Mouse (Mus musculus) left cerebral cortex, postnatal 10 days (tissue): ENCODE data around the gene Ajuba. TPM values are rescaled to one million over a fixed set of nuclear protein-coding genes. Genes with fewer than 3 reads are reported as not detected.
A peak's percentile ranks its signal among the peaks of the same experiment; 100 is the strongest.

Experiments used
- DNase-seq, 2 experiments: peaks; one replicate each; pipeline ENCODE4 v3.0.0; 2021 to 2022; ENCODE audit warnings: low spot score in 2 of 2, mixed read lengths in 1 of 2; ENCODE audit errors: extremely low spot score in 1 of 2
- intact Hi-C: fragments of 180-260 bp; cut with DNase I; formaldehyde crosslinking; loops from one replicate; pipeline ENCODE4 v1.15.1; 2025
- total RNA-seq, 2 experiments: library from RNA; stranded (reverse); gene quantifications; 2 replicates each; pipeline ENCODE4 v1.2.3; 2021

The Ajuba gene
- total RNA-seq, 2 experiments from 2014 or later, result 3.2 to 3.7 TPM

DNA sequence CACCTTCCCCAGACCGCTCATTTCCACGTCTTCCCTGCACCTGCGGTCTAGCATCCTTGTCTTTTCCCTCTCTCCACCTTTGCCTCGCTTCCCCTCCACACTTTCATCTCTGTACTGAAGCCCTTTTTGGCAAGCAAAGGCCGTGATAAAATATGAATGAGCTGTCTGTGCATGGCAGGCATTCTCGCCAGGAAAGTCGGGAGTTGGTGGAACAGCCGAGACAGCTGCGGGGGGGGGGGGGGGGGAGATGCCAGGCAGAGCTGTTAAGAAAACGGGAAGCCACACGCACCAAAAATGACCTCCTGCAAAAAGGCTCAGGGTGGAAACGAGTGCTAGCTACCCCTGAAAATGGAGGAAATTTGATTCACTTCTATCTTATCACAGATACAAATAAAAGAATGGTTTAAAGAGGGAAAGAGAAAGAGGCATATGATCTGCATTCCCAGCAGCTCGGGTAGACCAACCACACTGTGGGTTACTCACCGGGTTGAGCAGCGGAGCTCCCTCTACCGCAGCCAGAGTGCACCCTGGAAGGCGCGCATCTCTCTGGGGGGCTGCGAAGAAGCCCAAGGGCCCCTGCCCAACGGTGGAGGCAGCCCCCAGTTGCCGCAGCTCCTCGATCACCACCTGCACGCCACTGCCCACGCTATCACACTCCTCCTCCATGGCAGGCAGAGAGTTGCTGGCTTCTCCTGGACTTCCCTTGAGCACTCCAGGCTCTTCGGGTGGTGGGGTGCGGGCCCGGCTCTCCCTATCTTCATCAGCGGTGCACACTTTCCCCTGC, 17.5 kb upstream of the Ajuba start:
- intact Hi-C loops, result no loop called here
- no peak for DNase-seq

GRCm38 (mm10) chr14:54594055-54594454, 16.7 kb upstream of the Ajuba start:
- intact Hi-C loops, result no loop called here
- no peak for DNase-seq

GRCm38 (mm10) chr14:54592319-54592934, 15.1 kb upstream of the Ajuba start:
- intact Hi-C loops, result no loop called here
- DNase-seq, result peak; percentile 56 to 61

DNA sequence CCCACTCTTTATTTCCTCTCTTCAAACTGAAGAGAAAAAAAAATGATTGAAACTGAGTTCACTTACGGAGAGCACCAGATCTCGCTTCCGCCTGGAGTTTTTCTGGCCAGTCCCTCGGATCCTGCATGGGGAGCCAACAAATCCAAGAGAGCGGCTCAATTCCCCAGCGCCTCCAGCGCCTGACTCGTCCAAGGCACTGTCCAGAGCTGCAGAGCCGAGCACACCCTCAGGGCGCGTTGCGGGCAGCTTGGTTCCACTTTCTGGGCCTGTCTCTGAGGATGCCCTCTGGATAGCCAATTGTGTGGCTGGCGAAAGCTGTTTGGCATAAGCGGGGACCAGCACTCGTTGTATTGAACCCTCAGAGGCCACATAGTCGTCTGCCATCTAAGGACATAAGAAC, 13.7 kb upstream of the Ajuba start:
- intact Hi-C loops, result no loop called here
- no peak for DNase-seq

DNA sequence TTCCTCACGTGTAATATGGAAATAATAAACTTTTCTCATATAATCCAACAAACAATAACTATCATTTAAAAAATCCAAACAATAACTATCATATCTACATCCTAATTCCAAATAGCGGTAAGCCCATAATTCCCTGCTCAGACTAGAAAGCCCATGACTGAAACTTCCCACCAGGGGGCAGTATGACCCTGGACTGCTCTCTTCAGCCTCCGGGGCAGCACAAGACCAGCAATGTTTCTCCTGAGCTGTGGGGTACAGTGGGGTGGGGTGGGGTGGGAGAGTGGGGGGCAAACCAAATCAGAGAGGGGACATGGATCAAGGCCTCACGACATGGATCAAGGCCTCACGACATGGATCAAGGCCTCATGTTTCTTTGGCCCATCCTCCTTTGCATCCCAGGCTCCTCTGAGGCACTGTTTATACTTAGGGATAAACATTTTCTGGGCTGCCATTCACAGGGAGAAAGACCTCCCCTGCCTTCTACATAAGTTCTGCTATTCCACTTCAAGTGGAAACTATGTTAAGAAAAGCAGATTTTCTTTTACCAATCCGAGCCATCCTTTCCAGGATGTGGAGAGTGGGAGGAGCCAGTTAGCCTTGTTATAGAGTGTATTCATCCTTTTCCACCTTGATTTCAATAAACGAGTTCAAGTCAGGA, 6.5 kb upstream of the Ajuba start:
- intact Hi-C loops, result loop anchor here (5.0 kb wide), 1 partner anchor 33 kb away; the partner anchor contains the start of gene Psmb5
- DNase-seq, result peak in 1 of 2 experiments; percentile 73

GRCm38 (mm10) chr14:54582536-54582935, 5.2 kb upstream of the Ajuba start:
- intact Hi-C loops, result loop anchor here (5.0 kb wide), 1 partner anchor 35 kb away; the partner anchor contains the start of gene Psmb5
- DNase-seq, result no peak

DNA sequence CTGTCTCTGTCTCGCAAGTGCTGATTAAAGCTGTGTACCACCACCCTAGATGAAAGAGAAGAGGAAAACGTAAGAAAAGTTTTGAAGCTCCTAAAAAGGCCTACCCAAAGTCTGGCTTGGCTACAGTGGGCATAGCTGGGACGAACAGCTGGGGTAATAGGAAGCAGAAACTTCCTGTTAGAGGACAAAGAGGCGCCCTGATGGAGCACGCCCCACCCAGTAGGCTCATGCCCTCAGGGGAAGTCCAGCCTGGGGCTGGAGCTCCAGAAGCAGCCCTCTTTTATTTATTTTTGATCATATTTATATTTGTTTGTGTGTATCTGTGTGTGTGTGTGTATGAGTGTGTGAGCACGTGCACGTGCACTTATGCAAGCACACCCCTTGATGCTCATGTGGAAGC, 2.3 kb upstream of the Ajuba start:
- DNase-seq, result no peak
- intact Hi-C loops, result loop anchor here (5.0 kb wide), 1 partner anchor 38 kb away; the partner anchor contains the start of gene Psmb5

- no peak for DNase-seq
- intact Hi-C loops, result no loop called here
These were observed 705 bp upstream of the Ajuba start for GRCm38 (mm10) chr14:54578063-54578462.

DNA sequence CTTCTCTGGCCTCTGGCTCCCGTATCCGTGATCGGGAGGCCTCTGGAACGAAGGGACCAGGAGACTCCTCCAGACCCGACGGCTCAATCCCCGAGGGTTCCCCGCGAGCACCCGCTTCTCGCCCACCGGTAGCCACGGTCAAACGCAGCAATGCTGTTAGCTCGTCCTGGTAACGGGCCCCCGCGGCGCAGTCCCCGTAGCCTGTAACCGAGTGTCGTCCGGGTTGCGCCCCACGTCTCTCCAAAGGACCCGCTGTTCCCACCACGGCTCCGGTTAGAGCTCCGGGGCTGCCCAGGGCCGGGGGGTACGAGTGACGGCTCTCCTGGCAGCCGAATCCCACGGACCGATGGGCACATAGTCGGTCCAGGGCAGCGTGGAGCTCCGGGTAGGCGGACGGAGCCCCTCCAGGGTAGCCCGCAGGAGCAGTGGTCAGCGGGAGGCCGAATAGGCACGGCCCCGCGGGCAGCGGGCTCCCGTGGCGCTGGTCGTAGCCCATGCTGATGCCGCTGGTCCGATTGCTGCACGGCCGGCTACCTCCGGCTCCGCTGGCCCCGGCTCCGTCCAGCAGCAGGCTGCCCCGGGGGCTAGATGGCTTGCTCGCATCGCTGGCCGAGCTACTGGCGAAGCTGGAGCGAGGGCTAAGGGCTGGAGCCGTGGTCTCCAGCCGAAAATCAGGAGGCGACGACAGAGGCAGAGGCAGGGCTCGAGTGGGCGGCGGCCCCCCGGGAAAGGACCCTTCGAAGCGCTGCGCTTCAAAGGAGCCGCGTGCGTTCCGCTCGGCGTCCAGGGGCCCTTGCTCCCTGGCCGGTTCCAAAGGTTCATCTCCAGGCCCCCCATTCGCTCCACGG, 893 bp downstream of the Ajuba start:
- intact Hi-C loops, result no loop called here
- DNase-seq, result peak in 1 of 2 experiments; percentile 49

DNA sequence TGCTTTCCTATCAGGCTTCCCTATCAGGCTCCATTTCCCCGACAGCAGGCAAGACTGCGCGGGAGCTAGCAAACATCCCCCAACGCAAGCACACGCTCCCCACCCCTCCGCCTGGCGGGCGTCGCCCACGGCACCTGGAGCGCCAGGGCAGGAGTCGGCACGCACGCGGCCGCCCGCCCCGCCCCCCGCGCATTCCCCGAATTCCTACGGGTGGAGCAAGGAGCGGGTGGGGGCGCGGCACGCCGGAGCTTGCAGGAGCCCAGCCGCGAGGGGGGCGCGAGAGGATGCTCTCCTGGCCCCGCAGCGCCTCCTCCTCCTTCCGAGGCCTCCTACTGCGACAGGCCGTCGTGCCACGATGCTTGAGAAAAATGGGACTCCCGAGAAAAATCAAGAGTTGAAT, 1.7 kb downstream of the Ajuba start:
- intact Hi-C loops, result no loop called here
- DNase-seq, result peak in 1 of 2 experiments; percentile 91

DNA sequence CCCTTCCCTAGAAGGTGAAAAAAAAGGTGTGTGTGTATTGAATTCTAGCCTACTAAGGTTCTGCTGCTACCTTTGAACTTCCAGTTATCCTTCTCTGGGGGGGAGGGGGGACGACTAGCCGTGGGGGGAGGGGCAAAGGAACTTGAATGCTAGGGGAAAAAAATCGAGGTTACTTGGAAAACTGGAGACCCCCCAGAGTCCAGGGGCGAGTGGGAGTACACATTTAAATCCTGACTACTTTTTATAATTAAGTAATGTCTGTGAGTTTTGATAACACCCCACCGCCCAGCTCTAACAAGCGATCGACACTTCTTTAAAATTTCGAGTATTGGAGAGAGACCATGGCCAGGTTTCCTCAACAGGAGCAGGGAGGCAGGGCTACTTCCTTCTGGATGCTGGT, 2.3 kb downstream of the Ajuba start:
- intact Hi-C loops, result no loop called here
- DNase-seq, result no peak

- peak in 1 of 2 experiments; percentile 41 for DNase-seq
- intact Hi-C loops, result no loop called here
These were observed 3.1 kb downstream of the Ajuba start for GRCm38 (mm10) chr14:54574253-54574652.

DNA sequence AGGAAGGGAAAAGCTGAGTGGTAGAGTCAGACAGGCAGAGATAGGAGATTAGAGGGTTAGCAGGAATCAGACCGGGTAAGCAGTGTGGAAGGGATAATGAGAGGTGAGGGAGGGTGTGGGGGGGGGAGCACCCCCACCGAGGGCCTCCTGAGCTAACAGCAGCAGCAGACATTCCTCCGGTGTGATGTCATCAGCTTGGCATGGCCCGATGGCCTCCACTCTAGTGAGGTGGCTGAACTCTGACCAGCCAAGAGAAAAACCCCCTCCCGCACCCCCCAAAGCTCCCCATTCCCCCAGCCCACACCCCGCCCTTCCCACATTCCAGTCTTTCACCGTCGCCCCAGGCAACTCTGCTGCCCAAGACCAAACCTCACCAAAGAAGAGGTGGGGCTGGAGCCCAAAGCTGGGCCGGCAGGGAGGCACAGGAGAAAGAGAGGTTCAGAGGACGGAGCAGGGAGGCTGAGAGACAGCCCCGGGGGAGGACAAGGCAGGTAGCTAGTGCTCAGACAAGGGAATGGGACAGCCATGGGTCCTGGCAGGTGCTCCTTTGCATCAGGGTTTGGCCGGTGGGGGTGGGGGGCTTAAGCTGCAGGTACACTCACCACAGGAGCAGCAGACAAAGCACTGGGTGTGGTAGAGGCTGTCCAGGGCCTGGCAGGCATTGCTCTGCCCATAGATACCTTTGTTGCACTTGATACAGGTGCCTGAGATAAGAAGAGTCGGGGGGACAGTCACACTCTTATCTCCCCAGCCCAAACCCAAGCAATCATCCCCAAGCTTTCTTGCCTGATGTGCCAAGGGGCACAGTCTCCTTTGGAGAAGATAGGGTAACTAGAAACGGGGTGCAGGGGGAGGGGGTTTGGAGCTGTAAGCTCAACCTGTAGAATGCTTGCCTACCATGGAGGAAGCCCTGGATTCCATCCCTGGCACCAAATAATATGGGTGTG, 4.3 kb downstream of the Ajuba start:
- DNase-seq, result peak in 1 of 2 experiments; percentile 54
- intact Hi-C loops, result no loop called here

- DNase-seq, result no peak
- intact Hi-C loops, result no loop called here
These were observed 5.2 kb downstream of the Ajuba start for GRCm38 (mm10) chr14:54572122-54572521.

GRCm38 (mm10) chr14:54569451-54570392, 7.6 kb downstream of the Ajuba start:
- intact Hi-C loops, result loop anchor here (2.0 kb wide), 1 partner anchor 71 kb away; the partner anchor contains the start of genes Cdh24 and Gm17606
- DNase-seq, result peak in 1 of 2 experiments; percentile 66

- intact Hi-C loops, result loop anchor here (2.0 kb wide), 1 partner anchor 72 kb away; the partner anchor contains the start of genes Cdh24 and Gm17606
- DNase-seq, result peak; percentile 43 to 75
These were observed 8.5 kb downstream of the Ajuba start for GRCm38 (mm10) chr14:54568694-54569414.
